ENCODE assay signal across 8 mouse cellular contexts in genomic region chr10:80160455-80161371, GRCm38 (mm10). TPM values are rescaled to one million over a fixed set of nuclear protein-coding genes. Genes with fewer than 3 reads are reported as not detected.
A peak's percentile ranks its signal among the peaks of the same experiment; 100 is the strongest.
DNase-seq lines count a peak whose midpoint lies in the region; ATAC-seq lines count a peak whose summit lies in the region.

No protein-coding gene starts in this region.

- H3K9me3 ChIP-seq in heart, embryonic 16.5 days (replicated peaks; ENCODE audit: control insufficient read depth, low read length), result no peaks in the 10 kb centered on the region
- no peaks in the 10 kb centered on the region for H3K9me3 ChIP-seq in midbrain, embryonic 10.5 days (replicated peaks)

- no peaks in the 10 kb centered on the region for H3K27me3 ChIP-seq in heart, embryonic 16.5 days (ENCODE audit: control insufficient read depth, insufficient read depth, low read length)
- H3K27me3 ChIP-seq in midbrain, embryonic 10.5 days (ENCODE audit: low read depth, poor library complexity, severe bottlenecking), result peaks cover 9% of the 10 kb centered on the region

- H3K4me3 ChIP-seq in heart, embryonic 16.5 days (ENCODE audit: low read length), result peak overlapping the region; percentile 51
- H3K4me3 ChIP-seq in midbrain, embryonic 10.5 days, result peak overlapping the region; percentile 51

- 1% methylated on average over 33 of the region's 33 CpGs for WGBS in heart, embryonic 16.5 days
- WGBS in midbrain, embryonic 10.5 days, result under 1% methylated on average over 33 of the region's 33 CpGs

- peak overlapping the region; percentile 98 for H3K27ac ChIP-seq in heart, embryonic 16.5 days (ENCODE audit: low read length)
- peak overlapping the region; percentile 88 for H3K27ac ChIP-seq in midbrain, embryonic 10.5 days (replicated peaks)

- peak; percentile 11; the same call in 1 of the 2 replicates for ATAC-seq in erythroblast, adult 5-6 weeks (replicated peaks; ENCODE audit: low FRiP score, poor library complexity, severe bottlenecking)
- no peak for ATAC-seq in heart, embryonic 16.5 days (replicated peaks; ENCODE audit: extremely low read depth, insufficient read depth, low FRiP score)

- peak; percentile 80 for DNase-seq in CD4-positive helper T cell, adult 2 months (ENCODE audit: low read depth, low spot score)
- DNase-seq in adrenal gland, adult 8-10 months, result peak; percentile 91
- peak; percentile 96 to 98 for DNase-seq in kidney, postnatal 25 days
- peak; percentile 77 for DNase-seq in midbrain, embryonic 10.5 days (ENCODE audit: low spot score)
- peak; percentile 52 to 72 for DNase-seq in spleen, postnatal 14 days (ENCODE audit: low spot score in 2 of 2)
- DNase-seq in left cerebral cortex, adult 9 months (ENCODE audit: low spot score in 2 of 2), result no peak

- peak overlapping the region; percentile 75 for H3K9ac ChIP-seq in heart, embryonic 16.5 days (ENCODE audit: low read length)

- peaks cover 77% of the 10 kb centered on the region for H3K4me1 ChIP-seq in heart, embryonic 16.5 days (ENCODE audit: control insufficient read depth, insufficient read depth, low read length)
- peaks cover 98% of the 10 kb centered on the region for H3K4me1 ChIP-seq in midbrain, embryonic 10.5 days

- H3K36me3 ChIP-seq in heart, embryonic 16.5 days (ENCODE audit: control insufficient read depth, insufficient read depth), result peaks cover 17% of the 10 kb centered on the region
- H3K36me3 ChIP-seq in midbrain, embryonic 10.5 days, result peaks cover 20% of the 10 kb centered on the region

- peak overlapping the region; percentile 74 for H3K4me2 ChIP-seq in heart, embryonic 16.5 days (ENCODE audit: low read depth, low read length)

RNA-seq across cellular contexts. Expression of gene Cirbp, which starts 5.1 kb away (rescaled TPM):
- total RNA-seq in adrenal gland, adult 8-10 months (2022), result 100 to 1,000 TPM in 3 of 4 experiments, 10 to 100 TPM in 1; 44.2 to 234 (median 162) TPM
- total RNA-seq in erythroblast, adult 5-6 weeks (2015; ENCODE audit: low replicate concordance), result 3.6 and 3.7 TPM in 2 replicates
- total RNA-seq in erythroblast, adult 5-6 weeks (2017; ENCODE audit: low replicate concordance), result 14.6 and 16.3 TPM in 2 replicates
- 85.3 and 87.6 TPM in 2 replicates for polyA plus RNA-seq in heart, embryonic 16.5 days (2015; fragmentation: Nextera tagmentation; extraction: Ambion mirVana)
- 91.8 and 135 TPM in 2 replicates for polyA plus RNA-seq in midbrain, embryonic 10.5 days (2016; fragmentation: Nextera tagmentation; extraction: Ambion mirVana)

RNA-seq across cellular contexts. Expression of gene 1600002K03Rik, which starts 12.0 kb away (rescaled TPM):
- 10 to 100 TPM; 18.1 to 22.1 (median 21.7) TPM for total RNA-seq in adrenal gland, adult 8-10 months (2022)
- total RNA-seq in erythroblast, adult 5-6 weeks (2015; ENCODE audit: low replicate concordance), result 7.5 TPM in 1 of 2 replicates, not detected in the other
- 5.9 TPM in 1 of 2 replicates, not detected in the other for total RNA-seq in erythroblast, adult 5-6 weeks (2017; ENCODE audit: low replicate concordance)
- 9.7 and 10.7 TPM in 2 replicates for polyA plus RNA-seq in heart, embryonic 16.5 days (2015; fragmentation: Nextera tagmentation; extraction: Ambion mirVana)
- 10.6 and 11.2 TPM in 2 replicates for polyA plus RNA-seq in midbrain, embryonic 10.5 days (2016; fragmentation: Nextera tagmentation; extraction: Ambion mirVana)

RNA-seq across cellular contexts. Expression of gene Midn, which starts 12.6 kb away (rescaled TPM):
- total RNA-seq in adrenal gland, adult 8-10 months (2022), result 100 to 1,000 TPM in 1 of 4 experiments, 10 to 100 TPM in 3; 56.4 to 145 (median 90.1) TPM
- 5.0 and 7.7 TPM in 2 replicates for total RNA-seq in erythroblast, adult 5-6 weeks (2015; ENCODE audit: low replicate concordance)
- total RNA-seq in erythroblast, adult 5-6 weeks (2017; ENCODE audit: low replicate concordance), result 3.9 and 7.4 TPM in 2 replicates
- 10.3 and 13.0 TPM in 2 replicates for polyA plus RNA-seq in heart, embryonic 16.5 days (2015; fragmentation: Nextera tagmentation; extraction: Ambion mirVana)
- polyA plus RNA-seq in midbrain, embryonic 10.5 days (2016; fragmentation: Nextera tagmentation; extraction: Ambion mirVana), result 17.8 and 19.7 TPM in 2 replicates

RNA-seq across cellular contexts. Expression of gene Efna2, which starts 18.6 kb away (rescaled TPM):
- total RNA-seq in adrenal gland, adult 8-10 months (2022), result 1 to 10 TPM; 2.4 to 5.2 (median 3.3) TPM
- not detected in 2 replicates for total RNA-seq in erythroblast, adult 5-6 weeks (2015; ENCODE audit: low replicate concordance)
- not detected in 2 replicates for total RNA-seq in erythroblast, adult 5-6 weeks (2017; ENCODE audit: low replicate concordance)
- 6.0 and 6.8 TPM in 2 replicates for polyA plus RNA-seq in heart, embryonic 16.5 days (2015; fragmentation: Nextera tagmentation; extraction: Ambion mirVana)
- 56.6 and 64.5 TPM in 2 replicates for polyA plus RNA-seq in midbrain, embryonic 10.5 days (2016; fragmentation: Nextera tagmentation; extraction: Ambion mirVana)

RNA-seq across cellular contexts. Expression of gene Cbarp, which starts 20.1 kb away (rescaled TPM):
- 10 to 100 TPM; 58.4 to 92.4 (median 81.9) TPM for total RNA-seq in adrenal gland, adult 8-10 months (2022)
- not detected in 2 replicates for total RNA-seq in erythroblast, adult 5-6 weeks (2015; ENCODE audit: low replicate concordance)
- total RNA-seq in erythroblast, adult 5-6 weeks (2017; ENCODE audit: low replicate concordance), result not detected in 2 replicates
- polyA plus RNA-seq in heart, embryonic 16.5 days (2015; fragmentation: Nextera tagmentation; extraction: Ambion mirVana), result 2.5 TPM in 2 replicates
- 7.8 and 9.3 TPM in 2 replicates for polyA plus RNA-seq in midbrain, embryonic 10.5 days (2016; fragmentation: Nextera tagmentation; extraction: Ambion mirVana)

Comparison
In these comparisons a context has a peak if more than half of its experiments do, and no peak if none do; other contexts are left out.
1. DNase-seq: peak in CD4-positive helper T cell, adult 2 months (single experiment), adrenal gland, adult 8-10 months (single experiment), kidney, postnatal 25 days (2 of 2), midbrain, embryonic 10.5 days (single experiment) and spleen, postnatal 14 days (2 of 2); none in left cerebral cortex, adult 9 months (0 of 2).
2. RNA of gene Midn, which starts 12.6 kb away (total RNA-seq): 56.4 to 145 TPM in adrenal gland, adult 8-10 months; 3.9 to 7.7 TPM in erythroblast, adult 5-6 weeks; every median in the first group is over 4 times any median in the second.